Mouse (Mus musculus): ENCODE data around the gene Zfp809. TPM values are rescaled to one million over a fixed set of nuclear protein-coding genes. Genes with fewer than 3 reads are reported as not detected.

Gene Zfp809
- polyA plus RNA-seq, 2 experiments = 4.7 to 6.0 TPM

DNA sequence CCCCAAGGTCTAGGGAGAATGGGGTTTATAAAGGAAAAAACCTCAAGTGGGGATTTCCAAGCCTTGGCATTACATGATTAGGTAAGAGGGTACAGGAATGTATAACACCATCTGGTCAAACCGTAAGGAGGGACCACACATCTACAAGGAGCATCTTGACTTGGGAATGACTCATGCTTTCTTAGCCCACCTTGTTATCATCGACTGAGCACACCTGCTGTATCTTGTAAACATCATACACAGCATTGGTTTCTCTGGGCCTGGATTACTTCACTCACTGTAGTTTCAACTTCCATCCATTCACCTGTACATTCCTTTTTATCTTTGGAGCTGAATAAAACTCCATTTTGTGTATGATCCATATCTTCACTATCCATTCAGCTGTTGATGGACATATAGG lies 18.7 kb downstream of the Zfp809 start:
- Histone ChIP-seq H3K27ac (no peak overlapping the region), H3K36me3 (replicated peaks; ENCODE audit: control insufficient read depth, insufficient read depth, low read depth) (peaks cover 22% of the 10 kb centered on the region), H3K4me1 (replicated peaks; ENCODE audit: control insufficient read depth in 2 of 2, insufficient read depth in 2 of 2, low read length in 1 of 2) (no peaks in the 10 kb centered on the region), H3K27me3 (ENCODE audit: control insufficient read depth, insufficient read depth, low read length) (no peaks in the 10 kb centered on the region), H3K4me3 (ENCODE audit: insufficient read depth in 1 of 2, low read depth in 2 of 2, low read length in 2 of 2) (no peak overlapping the region), H3K9me3 (ENCODE audit: control insufficient read depth, low read length) (no peaks in the 10 kb centered on the region), H3K9ac (replicated peaks) (no peak overlapping the region), H3K4me2 (ENCODE audit: low read depth) (no peak overlapping the region)
- no peak for TF ChIP-seq CTCF (IDR thresholded peaks at IDR 0.05; ENCODE audit: low read depth)
- no peak for TF ChIP-seq EP300 (IDR thresholded peaks at IDR 0.05; ENCODE audit: low read depth)
- no peak for ATAC-seq (ENCODE audit: insufficient read depth)
- DNase-seq (ENCODE audit: low read depth in 3 of 3, low spot score in 3 of 3) = no peak
- 67% methylated on average over 2 of the region's 2 CpGs for WGBS (ENCODE audit: insufficient replicate concordance)

DNA sequence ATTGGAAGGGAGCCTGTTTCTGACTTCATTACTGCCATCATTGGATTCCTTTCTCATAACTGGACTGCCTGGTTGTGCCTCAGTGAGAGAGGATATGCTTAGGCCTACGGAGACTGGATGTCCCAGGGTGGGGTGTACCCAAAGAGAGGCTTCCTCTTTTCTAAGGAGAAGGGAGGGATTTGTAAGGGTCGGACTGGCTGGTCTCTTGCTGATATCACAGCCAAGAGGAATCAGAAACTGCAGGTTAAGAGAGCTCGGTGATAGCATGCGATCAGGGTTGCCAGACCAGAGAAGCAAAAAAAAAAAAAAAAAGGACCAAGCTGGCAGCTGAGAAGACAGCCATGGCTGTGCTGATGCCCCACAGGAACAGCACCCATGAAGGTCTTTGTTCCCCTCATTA lies 31.1 kb downstream of the Zfp809 start:
- Histone ChIP-seq H3K4me3 (ENCODE audit: insufficient read depth in 1 of 2, low read depth in 2 of 2, low read length in 2 of 2) (no peak overlapping the region), H3K4me1 (replicated peaks; ENCODE audit: control insufficient read depth in 2 of 2, insufficient read depth in 2 of 2, low read length in 1 of 2) (peaks cover 0 to 5% of the 10 kb centered on the region in 2 experiments; a peak in 3 of 4 replicates), H3K4me2 (ENCODE audit: low read depth) (no peak overlapping the region), H3K27ac (no peak overlapping the region), H3K36me3 (replicated peaks; ENCODE audit: control insufficient read depth, insufficient read depth, low read depth) (peaks cover 19% of the 10 kb centered on the region), H3K9ac (replicated peaks) (no peak overlapping the region), H3K27me3 (ENCODE audit: control insufficient read depth, insufficient read depth, low read length) (no peaks in the 10 kb centered on the region), H3K9me3 (ENCODE audit: control insufficient read depth, low read length) (no peaks in the 10 kb centered on the region)
- WGBS (ENCODE audit: insufficient replicate concordance) = 35% methylated on average over 4 of the region's 4 CpGs
- ATAC-seq (ENCODE audit: insufficient read depth) (no peak), DNase-seq (ENCODE audit: low read depth in 3 of 3, low spot score in 3 of 3) (no peak)
- TF ChIP-seq EP300 (IDR thresholded peaks at IDR 0.05; ENCODE audit: low read depth) = no peak
- no peak for TF ChIP-seq CTCF (IDR thresholded peaks at IDR 0.05; ENCODE audit: low read depth)

DNA sequence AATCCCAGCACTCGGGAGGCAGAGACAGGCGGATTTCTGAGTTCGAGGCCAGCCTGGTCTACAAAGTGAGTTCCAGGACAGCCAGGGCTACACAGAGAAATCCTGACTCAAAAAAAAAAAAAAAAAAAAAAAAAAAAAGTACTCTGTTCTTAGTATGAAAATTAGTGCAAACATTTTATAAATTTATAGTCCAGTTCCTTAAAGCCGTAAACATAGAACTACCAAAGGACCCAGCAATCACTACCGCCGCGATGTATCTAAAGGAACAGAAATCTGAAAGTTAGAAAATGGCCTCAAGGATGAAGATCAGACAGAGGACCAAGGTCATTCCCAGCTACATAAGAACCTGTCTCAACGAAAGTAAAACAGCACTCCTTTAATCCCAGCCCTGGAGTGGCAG lies 33.3 kb downstream of the Zfp809 start:
- DNase-seq (ENCODE audit: low read depth in 3 of 3, low spot score in 3 of 3) = no peak
- peaks cover 4% of the 10 kb centered on the region; the same call in 1 of the 2 replicates for H3K36me3 ChIP-seq (replicated peaks; ENCODE audit: control insufficient read depth, insufficient read depth, low read depth)
- H3K9ac ChIP-seq (replicated peaks) = peak overlapping the region; percentile 75
- H3K9me3 ChIP-seq (ENCODE audit: control insufficient read depth, low read length) = no peaks in the 10 kb centered on the region
- no peaks in the 10 kb centered on the region for H3K27me3 ChIP-seq (ENCODE audit: control insufficient read depth, insufficient read depth, low read length)
- peak overlapping the region; percentile 75 for H3K4me2 ChIP-seq (ENCODE audit: low read depth)
- no peak overlapping the region for H3K27ac ChIP-seq
- H3K4me1 ChIP-seq (replicated peaks; ENCODE audit: control insufficient read depth in 2 of 2, insufficient read depth in 2 of 2, low read length in 1 of 2) = peaks cover 0 to 5% of the 10 kb centered on the region in 2 experiments; a peak in 3 of 4 replicates
- H3K4me3 ChIP-seq (ENCODE audit: insufficient read depth in 1 of 2, low read depth in 2 of 2, low read length in 2 of 2) = peak overlapping the region; percentile 76 to 81
- no peak for ATAC-seq (ENCODE audit: insufficient read depth)
- 74% methylated on average over 8 of the region's 8 CpGs for WGBS (ENCODE audit: insufficient replicate concordance)
- TF ChIP-seq EP300 (IDR thresholded peaks at IDR 0.05; ENCODE audit: low read depth) (no peak), CTCF (IDR thresholded peaks at IDR 0.05; ENCODE audit: low read depth) (no peak)

DNA sequence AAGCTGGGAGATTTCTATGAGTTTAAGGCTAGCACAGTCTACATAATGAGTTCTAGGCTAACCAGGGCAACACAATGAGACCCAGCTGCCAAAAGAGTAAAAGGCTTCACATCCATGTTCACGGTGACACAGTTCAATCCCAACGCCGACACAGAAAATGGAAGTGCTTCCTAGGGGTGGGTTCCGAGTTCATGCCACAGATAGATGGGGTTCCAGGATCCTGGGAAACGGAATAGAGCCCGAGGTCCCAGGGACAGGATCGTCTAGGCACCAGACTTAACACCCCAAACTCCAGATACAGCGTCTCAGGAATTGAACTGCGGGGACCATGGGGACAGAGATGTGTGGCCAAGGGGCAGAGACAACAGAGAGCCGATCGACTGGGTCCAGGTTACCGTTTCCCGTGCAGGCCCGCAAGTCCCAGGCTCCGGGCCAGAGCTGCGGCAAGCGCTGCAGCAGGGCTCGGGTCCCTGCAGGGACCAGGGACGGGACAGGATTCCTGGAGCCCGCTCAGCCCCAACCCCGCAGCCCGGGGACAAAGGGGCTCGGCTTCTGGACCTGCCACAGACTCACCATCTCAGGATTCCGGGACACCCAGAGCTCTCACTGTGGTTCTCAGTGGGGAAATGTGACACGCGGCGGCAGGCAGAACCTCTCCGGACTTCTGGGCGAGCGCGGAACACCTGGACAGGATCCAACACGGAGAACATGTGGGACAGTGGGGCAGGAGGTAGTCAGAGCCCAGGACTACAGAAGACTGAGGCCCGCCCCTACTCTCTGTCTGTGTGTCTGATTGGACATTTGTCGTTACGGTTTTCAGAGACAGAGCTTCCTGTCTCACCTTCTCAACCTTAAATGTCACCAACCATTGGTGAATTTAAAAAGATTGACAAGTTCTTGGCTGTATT lies 33.9 kb downstream of the Zfp809 start, which contains the start of gene Zfp599:
TSS of gene Zfp599 (minus strand) at position 712 of the 908 bp plus-strand sequence.
- DNase-seq (ENCODE audit: low read depth in 3 of 3, low spot score in 3 of 3) (peak; percentile 71 to 76 (median 75)), ATAC-seq (ENCODE audit: insufficient read depth) (peak; percentile 97)
- peaks cover 0 to 5% of the 10 kb centered on the region in 2 experiments; a peak in 3 of 4 replicates for H3K4me1 ChIP-seq (replicated peaks; ENCODE audit: control insufficient read depth in 2 of 2, insufficient read depth in 2 of 2, low read length in 1 of 2)
- WGBS (ENCODE audit: insufficient replicate concordance) = under 1% methylated on average over 35 of the region's 35 CpGs
- no peaks in the 10 kb centered on the region; the same call in 1 of the 2 replicates for H3K36me3 ChIP-seq (replicated peaks; ENCODE audit: control insufficient read depth, insufficient read depth, low read depth)
- no peaks in the 10 kb centered on the region for H3K9me3 ChIP-seq (ENCODE audit: control insufficient read depth, low read length)
- H3K9ac ChIP-seq (replicated peaks) = peak within 1 kb of the TSS; percentile 75
- peak within 1 kb of the TSS; percentile 75 for H3K4me2 ChIP-seq (ENCODE audit: low read depth)
- TF ChIP-seq CTCF (IDR thresholded peaks at IDR 0.05; ENCODE audit: low read depth) (no peak), EP300 (IDR thresholded peaks at IDR 0.05; ENCODE audit: low read depth) (no peak)
- no peaks in the 10 kb centered on the region for H3K27me3 ChIP-seq (ENCODE audit: control insufficient read depth, insufficient read depth, low read length)
- peak within 1 kb of the TSS; percentile 76 to 81 for H3K4me3 ChIP-seq (ENCODE audit: insufficient read depth in 1 of 2, low read depth in 2 of 2, low read length in 2 of 2)
- no peak within 1 kb of the TSS for H3K27ac ChIP-seq

DNA sequence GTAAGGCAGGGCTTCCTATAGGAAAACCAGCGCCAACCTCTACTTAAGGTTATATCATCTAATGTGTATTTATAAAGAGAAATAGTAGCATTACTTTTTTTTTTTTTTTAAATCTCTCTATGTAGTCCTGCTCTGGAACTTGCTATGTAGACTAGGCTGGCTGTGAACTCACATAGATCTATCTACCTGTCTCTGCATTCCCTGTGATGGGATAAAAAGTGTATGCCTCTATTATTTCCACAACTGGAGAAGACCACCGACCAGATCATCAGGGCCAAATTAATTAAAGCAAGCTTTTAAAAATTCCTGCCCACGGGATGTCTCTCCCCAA lies 34.5 kb downstream of the Zfp809 start:
- peak overlapping the region in 1 of 2 experiments; percentile 81; a peak in 3 of 4 replicates for H3K4me3 ChIP-seq (ENCODE audit: insufficient read depth in 1 of 2, low read depth in 2 of 2, low read length in 2 of 2)
- H3K9ac ChIP-seq (replicated peaks) = peak overlapping the region; percentile 11; the same call in 1 of the 2 replicates

More for the DNA sequence above, 34.5 kb downstream of the Zfp809 start:
- DNase-seq (ENCODE audit: low read depth in 3 of 3, low spot score in 3 of 3) = no peak
- ATAC-seq (ENCODE audit: insufficient read depth) = no peak
- H3K9me3 ChIP-seq (ENCODE audit: control insufficient read depth, low read length) = no peaks in the 10 kb centered on the region
- no peak overlapping the region for H3K27ac ChIP-seq
- 29% methylated on average over 3 of the region's 3 CpGs for WGBS (ENCODE audit: insufficient replicate concordance)
- H3K36me3 ChIP-seq (replicated peaks; ENCODE audit: control insufficient read depth, insufficient read depth, low read depth) = no peaks in the 10 kb centered on the region; the same call in 1 of the 2 replicates
- no peaks in the 10 kb centered on the region for H3K27me3 ChIP-seq (ENCODE audit: control insufficient read depth, insufficient read depth, low read length)
- H3K4me1 ChIP-seq (replicated peaks; ENCODE audit: control insufficient read depth in 2 of 2, insufficient read depth in 2 of 2, low read length in 1 of 2) = peaks cover 0 to 5% of the 10 kb centered on the region in 2 experiments; a peak in 3 of 4 replicates
- no peak for TF ChIP-seq EP300 (IDR thresholded peaks at IDR 0.05; ENCODE audit: low read depth)
- TF ChIP-seq CTCF (IDR thresholded peaks at IDR 0.05; ENCODE audit: low read depth) = no peak
- peak overlapping the region; percentile 75 for H3K4me2 ChIP-seq (ENCODE audit: low read depth)
